Mouse (Mus musculus) MEL (cell line): ENCODE results near the gene Rps10. TPM values are rescaled to one million over a fixed set of nuclear protein-coding genes. Genes with fewer than 3 reads are reported as not detected.

ENCODE experiments used
- DNase-seq: peaks from one replicate; pipeline ENCODE4 v3.0.0; 2011; ENCODE audit warnings: low read depth, low spot score
- H3K27ac ChIP-seq: 2 replicates; pipeline ENCODE4 v1.5.1; 2012; ENCODE audit warnings: low read depth, mild to moderate bottlenecking, control low read depth, low read length, moderate library complexity; ENCODE audit not compliant: control insufficient read depth
- H3K27me3 ChIP-seq, 2 experiments: fragments of 150-350 bp in 1 of 2; sonication (generic) in 1 of 2; 2 replicates each; pipeline ENCODE4 v1.6.1; 2012; ENCODE audit warnings: low read length in 2 of 2, mild to moderate bottlenecking in 2 of 2, improper control_type of control experiment in 1 of 2, moderate library complexity in 1 of 2; ENCODE audit not compliant: insufficient read depth in 2 of 2, control insufficient read depth in 1 of 2
- H3K36me3 ChIP-seq, 2 experiments: 2 replicates each; pipeline ENCODE4 v1.6.1; 2012 to 2014; ENCODE audit warnings: low read length in 2 of 2, improper control_type of control experiment in 1 of 2, inconsistent platforms in 1 of 2, mild to moderate bottlenecking in 1 of 2; ENCODE audit not compliant: insufficient read depth in 2 of 2, control insufficient read depth in 1 of 2
- H3K4me1 ChIP-seq, 2 experiments: fragments of 150-350 bp in 1 of 2; sonication (generic) in 1 of 2; 2 replicates each; pipeline ENCODE4 v1.6.1; 2012; ENCODE audit warnings: low read length in 2 of 2, improper control_type of control experiment in 1 of 2, mild to moderate bottlenecking in 1 of 2; ENCODE audit not compliant: insufficient read depth in 2 of 2, control insufficient read depth in 1 of 2
- H3K4me3 ChIP-seq, 2 experiments: fragments of 150-350 bp in 1 of 2; sonication (generic) in 1 of 2; 2 replicates each; pipeline ENCODE4 v1.5.1; 2012; ENCODE audit warnings: low read depth in 2 of 2, low read length in 2 of 2, mild to moderate bottlenecking in 2 of 2, moderate library complexity in 2 of 2, control low read depth in 1 of 2, improper control_type of control experiment in 1 of 2; ENCODE audit not compliant: control insufficient read depth in 1 of 2, insufficient read depth in 1 of 2
- H3K79me2 ChIP-seq: 2 replicates; pipeline ENCODE4 v1.6.1; 2012; ENCODE audit warnings: mild to moderate bottlenecking, low read length, moderate library complexity; ENCODE audit not compliant: control insufficient read depth, poor library complexity, insufficient read depth
- H3K9ac ChIP-seq: 2 replicates; pipeline ENCODE4 v1.6.1; 2012; ENCODE audit warnings: low read depth, mild to moderate bottlenecking, control low read depth, low read length, moderate library complexity; ENCODE audit not compliant: control insufficient read depth, poor library complexity, severe bottlenecking
- H3K9me3 ChIP-seq: fragments of 150-350 bp; sonication (generic); replicated peaks from 2 replicates; pipeline ENCODE4 v1.6.1; 2012; ENCODE audit warnings: mild to moderate bottlenecking, low read length, improper control_type of control experiment, moderate library complexity; ENCODE audit not compliant: insufficient read depth
- BHLHE40 ChIP-seq: IDR thresholded peaks from 2 replicates; pipeline ENCODE4 v1.6.1; 2012; ENCODE audit warnings: low read depth, mild to moderate bottlenecking, inconsistent platforms, low read length, improper control_type of control experiment, borderline replicate concordance
- CHD1 ChIP-seq: IDR thresholded peaks from 2 replicates; pipeline ENCODE4 v1.6.1; 2012; ENCODE audit warnings: low read depth, mild to moderate bottlenecking, inconsistent platforms, low read length, improper control_type of control experiment
- CHD2 ChIP-seq: IDR thresholded peaks from 2 replicates; pipeline ENCODE4 v1.6.1; 2011; ENCODE audit warnings: low read length, improper control_type of control experiment
- CTCF ChIP-seq, 3 experiments: IDR thresholded peaks in 2 of 3; conservative IDR thresholded peaks in 1 of 3; 2 replicates each; pipeline ENCODE4 v1.5.1; 2011 to 2012; ENCODE audit warnings: low read length in 3 of 3, low read depth in 2 of 3, mild to moderate bottlenecking in 2 of 3, improper control_type of control experiment in 1 of 3, inconsistent platforms in 1 of 3, mixed read lengths in 1 of 3, moderate library complexity in 1 of 3; ENCODE audit not compliant: control insufficient read depth in 1 of 3, insufficient read depth in 1 of 3, poor library complexity in 1 of 3, severe bottlenecking in 1 of 3
- E2F4 ChIP-seq: IDR thresholded peaks from 2 replicates; pipeline ENCODE4 v1.6.1; 2011; ENCODE audit warnings: low read depth, low read length, improper control_type of control experiment, borderline replicate concordance
- ELF1 ChIP-seq: IDR thresholded peaks from 2 replicates; pipeline ENCODE4 v1.6.1; 2014; ENCODE audit warnings: low read depth, mild to moderate bottlenecking, inconsistent platforms, low read length, improper control_type of control experiment, moderate library complexity
- EP300 ChIP-seq, 2 experiments: IDR thresholded peaks; 2 replicates each; pipeline ENCODE4 v1.6.1; 2011; ENCODE audit warnings: improper control_type of control experiment in 2 of 2, low read length in 2 of 2, low read depth in 1 of 2, mild to moderate bottlenecking in 1 of 2
- ETS1 ChIP-seq: IDR thresholded peaks from 2 replicates; pipeline ENCODE4 v1.6.1; 2012; ENCODE audit warnings: low read depth, mild to moderate bottlenecking, inconsistent platforms, low read length, improper control_type of control experiment, moderate library complexity
- GABPA ChIP-seq: IDR thresholded peaks from 2 replicates; pipeline ENCODE4 v1.6.1; 2012; ENCODE audit warnings: low read depth, mild to moderate bottlenecking, inconsistent platforms, low read length, improper control_type of control experiment, moderate library complexity
- GATA1 ChIP-seq: IDR thresholded peaks from 2 replicates; pipeline ENCODE4 v1.6.1; 2011; ENCODE audit warnings: low read depth, low read length, improper control_type of control experiment
- HCFC1 ChIP-seq: IDR thresholded peaks from 2 replicates; pipeline ENCODE4 v1.6.1; 2012; ENCODE audit warnings: low read depth, mild to moderate bottlenecking, inconsistent platforms, low read length, improper control_type of control experiment, moderate library complexity
- JUND ChIP-seq: IDR thresholded peaks from 2 replicates; pipeline ENCODE4 v1.6.1; 2011; ENCODE audit warnings: low read depth, mild to moderate bottlenecking, improper control_type of control experiment, low read length
- KAT2A ChIP-seq: conservative IDR thresholded peaks from 2 replicates; pipeline ENCODE4 v1.6.1; 2012; ENCODE audit warnings: low read depth, low read length, improper control_type of control experiment, inconsistent platforms
- MAFK ChIP-seq: IDR thresholded peaks from 2 replicates; pipeline ENCODE4 v1.6.1; 2011; ENCODE audit warnings: low read depth, mild to moderate bottlenecking, low read length, improper control_type of control experiment, borderline replicate concordance
- MAX ChIP-seq: IDR thresholded peaks from 2 replicates; pipeline ENCODE4 v1.6.1; 2011; ENCODE audit warnings: low read length, improper control_type of control experiment
- MAZ ChIP-seq: IDR thresholded peaks from 2 replicates; pipeline ENCODE4 v1.6.1; 2012; ENCODE audit warnings: low read depth, mild to moderate bottlenecking, inconsistent platforms, low read length, improper control_type of control experiment
- MYB ChIP-seq: IDR thresholded peaks from 2 replicates; pipeline ENCODE4 v1.6.1; 2011; ENCODE audit warnings: mild to moderate bottlenecking, low read depth, low read length, improper control_type of control experiment
- MYC ChIP-seq: IDR thresholded peaks from 2 replicates; pipeline ENCODE4 v1.6.1; 2011; ENCODE audit warnings: low read depth, mild to moderate bottlenecking, low read length, improper control_type of control experiment, moderate library complexity
- NELFE ChIP-seq: IDR thresholded peaks from 2 replicates; pipeline ENCODE4 v1.6.1; 2011; ENCODE audit warnings: low read depth, low read length, improper control_type of control experiment
- NRF1 ChIP-seq: IDR thresholded peaks from 2 replicates; pipeline ENCODE4 v1.6.1; 2014; ENCODE audit warnings: low read depth, mild to moderate bottlenecking, inconsistent platforms, low read length, improper control_type of control experiment, moderate library complexity; ENCODE audit not compliant: poor library complexity, insufficient read depth, severe bottlenecking
- POLR2A ChIP-seq, 2 experiments: IDR thresholded peaks; 2 replicates each; pipeline ENCODE4 v1.6.1; 2011 to 2012; ENCODE audit warnings: low read length in 2 of 2, mild to moderate bottlenecking in 2 of 2, control low read depth in 1 of 2, improper control_type of control experiment in 1 of 2, low read depth in 1 of 2, moderate library complexity in 1 of 2; ENCODE audit not compliant: control insufficient read depth in 1 of 2, insufficient read depth in 1 of 2, poor library complexity in 1 of 2
- RCOR1 ChIP-seq: IDR thresholded peaks from 2 replicates; pipeline ENCODE4 v1.6.1; 2012; ENCODE audit warnings: low read depth, mild to moderate bottlenecking, inconsistent platforms, low read length, improper control_type of control experiment
- SIN3A ChIP-seq: IDR thresholded peaks from 2 replicates; pipeline ENCODE4 v1.6.1; 2012; ENCODE audit warnings: low read length, improper control_type of control experiment, inconsistent platforms
- SMC3 ChIP-seq: IDR thresholded peaks from 2 replicates; pipeline ENCODE4 v1.6.1; 2011; ENCODE audit warnings: low read depth, low read length, improper control_type of control experiment
- TAL1 ChIP-seq: IDR thresholded peaks from 2 replicates; pipeline ENCODE4 v1.6.1; 2012; ENCODE audit warnings: mild to moderate bottlenecking, inconsistent platforms, low read length, moderate library complexity, mixed read lengths
- TBP ChIP-seq: IDR thresholded peaks from 2 replicates; pipeline ENCODE4 v1.8.0; 2011; ENCODE audit warnings: low read depth, low read length, improper control_type of control experiment
- TCF12 ChIP-seq: IDR thresholded peaks from 2 replicates; pipeline ENCODE4 v1.6.1; 2014; ENCODE audit warnings: low read depth, mild to moderate bottlenecking, inconsistent platforms, low read length, improper control_type of control experiment, moderate library complexity
- UBTF ChIP-seq: IDR thresholded peaks from 2 replicates; pipeline ENCODE4 v1.6.1; 2012; ENCODE audit warnings: low read depth, mild to moderate bottlenecking, inconsistent platforms, low read length, improper control_type of control experiment, moderate library complexity, borderline replicate concordance; ENCODE audit not compliant: insufficient read depth
- USF1 ChIP-seq: IDR thresholded peaks from 2 replicates; pipeline ENCODE4 v1.6.1; 2014; ENCODE audit warnings: low read depth, mild to moderate bottlenecking, inconsistent platforms, low read length, improper control_type of control experiment, moderate library complexity
- polyA plus RNA-seq, 2 experiments: library from polyadenylated mRNA; stranded (reverse) in 1 of 2; unstranded in 1 of 2; fragments of >175 nt in 1 of 2; fragments of >200 nt in 1 of 2; gene quantifications; 2 replicates each; pipeline versions ENCODE4 v1.2.1 to v1.2.4; 2012; ENCODE audit warnings: low replicate concordance in 2 of 2, low read depth in 1 of 2; ENCODE audit not compliant: insufficient read length in 2 of 2, insufficient read depth in 1 of 2, missing spikeins in 1 of 2
- total RNA-seq: library from RNA; depleted of rRNA; stranded (reverse); fragments of 300-350 nt; gene quantifications from 2 replicates; pipeline ENCODE4 v1.2.3, GENCODE M21; 2012

The Rps10 gene
- total and polyA plus RNA-seq, 3 experiments, result 3,057 to 3,899 (median 3,166) TPM

DNA sequence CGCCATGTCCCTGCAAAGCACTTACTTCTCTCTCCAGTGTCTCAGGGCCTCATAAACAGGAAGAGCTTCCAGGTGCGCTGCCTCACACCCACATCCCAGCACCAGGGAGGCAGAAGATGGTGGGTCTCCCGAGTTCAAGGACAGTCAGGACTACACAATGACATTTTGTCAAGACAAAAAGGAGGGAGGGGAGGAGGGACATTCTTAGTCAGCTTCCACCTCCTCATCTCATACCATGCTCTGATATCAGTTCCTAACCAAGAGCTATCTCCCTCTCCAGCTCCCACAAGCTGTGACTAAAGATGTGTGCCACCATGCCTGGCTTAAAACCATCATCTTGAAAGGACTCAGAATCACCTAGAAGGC is 25.0 kb downstream of the Rps10 start:
- TF ChIP-seq JUND (no peak), E2F4 (no peak), EP300 (IDR thresholded peaks at IDR 0.05; ENCODE audit: low read depth in 1 of 2, low read length in 2 of 2) (no peak; a peak in 1 of 4 replicates), MYC (no peak), RCOR1 (0 out of 2 replicates have a peak, but pooled peaks have one; percentile 12), TBP (no peak), CHD1 (no peak), GATA1 (peak; percentile 44; the same call in 1 of the 2 replicates)
- peak; percentile 51 for DNase-seq
- Histone ChIP-seq H3K4me1 (peaks cover 11 to 24% of the 10 kb centered on the region in 2 experiments), H3K4me3 (no peak overlapping the region), H3K36me3 (peaks cover 0 to 17% of the 10 kb centered on the region in 2 experiments), H3K27me3 (no peaks in the 10 kb centered on the region), H3K79me2 (peaks cover 80% of the 10 kb centered on the region), H3K9ac (no peak overlapping the region), H3K9me3 (no peaks in the 10 kb centered on the region), H3K27ac (peak overlapping the region; percentile 14; the same call in 1 of the 2 replicates)

DNA sequence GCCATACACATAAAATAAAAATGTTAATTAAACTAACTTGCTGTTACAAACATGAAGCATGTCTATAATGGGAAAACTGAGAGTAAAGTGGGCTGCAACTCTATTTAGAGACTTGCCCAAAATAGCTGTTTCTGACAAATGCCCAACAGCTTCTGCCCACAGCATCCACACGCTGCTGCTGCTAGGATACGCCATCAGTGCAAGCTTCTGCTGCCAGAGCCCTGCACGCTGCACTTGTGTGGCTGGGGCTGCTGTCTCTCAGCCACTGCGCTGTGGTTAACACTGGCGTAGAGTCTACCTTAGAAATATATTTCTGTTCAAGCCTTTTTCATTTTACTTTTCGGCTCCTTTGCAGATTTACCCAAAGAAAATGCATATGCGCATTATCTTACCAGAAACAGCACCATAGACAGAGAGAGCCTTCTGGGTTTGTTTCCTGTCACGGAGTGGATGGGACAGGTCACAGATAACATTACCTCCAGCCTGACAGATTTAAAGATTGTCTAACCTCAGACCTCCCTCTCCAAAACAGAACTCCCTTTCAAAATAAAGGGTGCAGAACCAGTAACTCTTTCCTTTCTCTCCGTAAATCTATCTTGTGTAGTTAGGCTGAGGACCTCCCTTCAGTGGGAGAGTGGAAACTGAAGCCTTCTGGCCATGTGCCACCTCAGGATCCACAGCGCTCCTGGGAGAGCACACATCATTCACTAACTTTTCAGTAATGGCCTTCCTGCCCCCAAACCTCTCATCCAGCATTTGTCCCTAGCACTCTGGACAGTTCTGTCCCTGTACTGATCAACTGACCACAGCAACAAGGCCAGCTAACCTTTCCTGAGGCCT is 25.6 kb downstream of the Rps10 start:
- H3K36me3 ChIP-seq, result peaks cover 0 to 17% of the 10 kb centered on the region in 2 experiments
- no peaks in the 10 kb centered on the region for H3K9me3 ChIP-seq
- peak overlapping the region; percentile 14; the same call in 1 of the 2 replicates for H3K27ac ChIP-seq
- peaks cover 11 to 27% of the 10 kb centered on the region in 2 experiments for H3K4me1 ChIP-seq
- H3K79me2 ChIP-seq, result peaks cover 84% of the 10 kb centered on the region
- no peak overlapping the region for H3K4me3 ChIP-seq
- no peak overlapping the region for H3K9ac ChIP-seq
- H3K27me3 ChIP-seq, result no peaks in the 10 kb centered on the region
- DNase-seq, result peak; percentile 39
- TF ChIP-seq UBTF (no peak), KAT2A (no peak), CHD2 (no peak), CTCF (IDR thresholded peaks at IDR 0.05 in 2 of 3, conservative IDR thresholded peaks at IDR 0.05 in 1 of 3; ENCODE audit: control insufficient read depth in 1 of 3, insufficient read depth in 1 of 3, low read depth in 2 of 3, low read length in 3 of 3, poor library complexity in 1 of 3, severe bottlenecking in 1 of 3) (no peak), ETS1 (peak; percentile 33), BHLHE40 (no peak; the same call in 1 of the 2 replicates), MAFK (no peak), GATA1 (peak; percentile 70), TAL1 (peak; percentile 45), TBP (no peak), MAZ (no peak), SMC3 (no peak), ELF1 (no peak), MAX (peak; percentile 19; the same call in 1 of the 2 replicates), MYB (no peak), TCF12 (peak; percentile 60), POLR2A (IDR thresholded peaks at IDR 0.05; ENCODE audit: control insufficient read depth in 1 of 2, insufficient read depth in 1 of 2, low read depth in 1 of 2, low read length in 2 of 2, poor library complexity in 1 of 2) (no peak), HCFC1 (no peak), SIN3A (peak; percentile 75), NELFE (no peak), CHD1 (no peak), USF1 (no peak), NRF1 (no peak), GABPA (no peak), EP300 (IDR thresholded peaks at IDR 0.05; ENCODE audit: low read depth in 1 of 2, low read length in 2 of 2) (peak; percentile 58 to 63), JUND (0 out of 2 replicates have a peak, but pooled peaks have one; percentile 27)
